Mouse (Mus musculus) heart, embryonic 10.5 days (tissue): ENCODE results near the gene Tcp11x2. TPM values are rescaled to one million over a fixed set of nuclear protein-coding genes. Genes with fewer than 3 reads are reported as not detected.

Source experiments
- DNase-seq: peaks from one replicate; pipeline ENCODE4 v3.0.0-alpha.2; 2017; ENCODE audit warnings: low spot score
- H3K27ac ChIP-seq: fragments of 300-500 bp; sonication (generic); 2 replicates; pipeline ENCODE4 v1.5.1; 2016; ENCODE audit warnings: mild to moderate bottlenecking
- H3K27me3 ChIP-seq: fragments of 300-500 bp; sonication (generic); 2 replicates; pipeline ENCODE4 v1.6.1; 2016; ENCODE audit warnings: mild to moderate bottlenecking; ENCODE audit not compliant: poor library complexity, insufficient read depth, severe bottlenecking
- H3K36me3 ChIP-seq: fragments of 300-500 bp; sonication (generic); 2 replicates; pipeline ENCODE4 v1.6.1; 2016; ENCODE audit warnings: mild to moderate bottlenecking, moderate library complexity
- H3K4me1 ChIP-seq: fragments of 300-500 bp; sonication (generic); 2 replicates; pipeline ENCODE4 v1.6.1; 2016; ENCODE audit warnings: mild to moderate bottlenecking
- H3K4me3 ChIP-seq: fragments of 300-500 bp; sonication (generic); 2 replicates; pipeline ENCODE4 v1.5.1; 2016; ENCODE audit warnings: mild to moderate bottlenecking, moderate library complexity
- H3K9me3 ChIP-seq: fragments of 300-500 bp; sonication (generic); 2 replicates; pipeline ENCODE4 v1.6.1; 2016; ENCODE audit warnings: mild to moderate bottlenecking, moderate library complexity
- WGBS: fragments of 180-500 bp; shearing (Covaris S2); methylation state at CpG from one replicate; pipeline ENCODE4 v1.1.7; 2016; 5-methylcytosine and 5-hydroxymethylcytosine counted together
- polyA plus RNA-seq: library from polyadenylated mRNA; unstranded; fragments of >200 nt; fragmentation: Nextera tagmentation; extraction: Ambion mirVana; gene quantifications from 2 replicates; pipeline ENCODE4 v1.2.1, GENCODE M21; 2016

Tcp11x2 gene
- not detected in 2 replicates for polyA plus RNA-seq

GRCm38 (mm10) chrX:135693633-135694032, at the start of gene Tcp11x2:
Tcp11x2 (minus strand) TSS chrX:135693790.
- H3K4me3 ChIP-seq, result no peak within 1 kb of the TSS
- DNase-seq, result no peak
- H3K27me3 ChIP-seq, result peaks cover 11% of the 10 kb centered on the region; the same call in 1 of the 2 replicates
- H3K27ac ChIP-seq, result no peak within 1 kb of the TSS
- WGBS, result 58% methylated on average over 1 of the region's 1 CpGs
- no peaks in the 10 kb centered on the region for H3K9me3 ChIP-seq
- no peaks in the 10 kb centered on the region for H3K4me1 ChIP-seq
- no peaks in the 10 kb centered on the region for H3K36me3 ChIP-seq

- Histone ChIP-seq H3K27ac (peak overlapping the region; percentile 87), H3K4me3 (peak overlapping the region; percentile 68), H3K27me3 (0 out of 2 replicates have a peak, but pooled peaks cover 7% of the 10 kb centered on the region), H3K9me3 (no peaks in the 10 kb centered on the region), H3K36me3 (peaks cover 8% of the 10 kb centered on the region; the same call in 1 of the 2 replicates), H3K4me1 (no peaks in the 10 kb centered on the region)
- 19% methylated on average over 7 of the region's 7 CpGs for WGBS
- no peak for DNase-seq
These were observed 49.4 kb upstream of the Tcp11x2 start for GRCm38 (mm10) chrX:135743056-135743355.

GRCm38 (mm10) chrX:135742304-135743055, 48.9 kb upstream of the Tcp11x2 start, which contains the start of the genes Armcx5 and Gprasp1:
Armcx5 (plus strand) TSS chrX:135742733.
Gprasp1 (plus strand) TSS chrX:135742733.
- peak within 1 kb of the TSS; percentile 68 for H3K4me3 ChIP-seq
- WGBS, result 19% methylated on average over 48 of the region's 48 CpGs
- H3K27ac ChIP-seq, result peak within 1 kb of the TSS; percentile 87
- H3K27me3 ChIP-seq, result 0 out of 2 replicates have a peak, but pooled peaks cover 7% of the 10 kb centered on the region
- no peaks in the 10 kb centered on the region for H3K4me1 ChIP-seq
- peaks cover 8% of the 10 kb centered on the region; the same call in 1 of the 2 replicates for H3K36me3 ChIP-seq
- DNase-seq, result peak; percentile 92
- H3K9me3 ChIP-seq, result no peaks in the 10 kb centered on the region

- H3K4me1 ChIP-seq, result no peaks in the 10 kb centered on the region
- H3K4me3 ChIP-seq, result no peak overlapping the region
- DNase-seq, result no peak
- H3K9me3 ChIP-seq, result no peaks in the 10 kb centered on the region
- H3K36me3 ChIP-seq, result no peaks in the 10 kb centered on the region
- H3K27ac ChIP-seq, result no peak overlapping the region
- 0 out of 2 replicates have a peak, but pooled peaks cover 7% of the 10 kb centered on the region for H3K27me3 ChIP-seq
- 85% methylated on average over 2 of the region's 2 CpGs for WGBS
These were observed 45.3 kb upstream of the Tcp11x2 start for GRCm38 (mm10) chrX:135738730-135739520.

- Histone ChIP-seq H3K27me3 (peaks cover 15% of the 10 kb centered on the region; the same call in 1 of the 2 replicates), H3K4me1 (no peaks in the 10 kb centered on the region), H3K36me3 (no peaks in the 10 kb centered on the region), H3K9me3 (no peaks in the 10 kb centered on the region), H3K4me3 (no peak within 1 kb of the TSS), H3K27ac (no peak within 1 kb of the TSS)
- no peak for DNase-seq
- WGBS, result 75% methylated on average over 10 of the region's 10 CpGs
These were observed 31.6 kb upstream of the Tcp11x2 start, which contains the start of gene Tmsb15a for GRCm38 (mm10) chrX:135725161-135725560. Tmsb15a (minus strand) TSS chrX:135725261.

- H3K27me3 ChIP-seq, result no peaks in the 10 kb centered on the region
- no peaks in the 10 kb centered on the region for H3K9me3 ChIP-seq
- H3K27ac ChIP-seq, result no peak overlapping the region
- no peaks in the 10 kb centered on the region for H3K36me3 ChIP-seq
- no peaks in the 10 kb centered on the region for H3K4me1 ChIP-seq
- 69% methylated on average over 2 of the region's 2 CpGs for WGBS
- H3K4me3 ChIP-seq, result no peak overlapping the region
- no peak for DNase-seq
These were observed 19.3 kb upstream of the Tcp11x2 start for GRCm38 (mm10) chrX:135712845-135713244.

- Histone ChIP-seq H3K4me1 (no peaks in the 10 kb centered on the region), H3K36me3 (no peaks in the 10 kb centered on the region), H3K27ac (no peak overlapping the region), H3K4me3 (no peak overlapping the region), H3K27me3 (no peaks in the 10 kb centered on the region), H3K9me3 (no peaks in the 10 kb centered on the region)
- WGBS, result 43% methylated on average over 2 of the region's 2 CpGs
- DNase-seq, result no peak
These were observed 10.8 kb upstream of the Tcp11x2 start for GRCm38 (mm10) chrX:135704349-135704748.

GRCm38 (mm10) chrX:135703111-135703510, 9.5 kb upstream of the Tcp11x2 start:
- DNase-seq, result no peak
- Histone ChIP-seq H3K9me3 (no peaks in the 10 kb centered on the region), H3K27me3 (no peaks in the 10 kb centered on the region), H3K4me3 (no peak overlapping the region), H3K36me3 (no peaks in the 10 kb centered on the region), H3K27ac (no peak overlapping the region), H3K4me1 (no peaks in the 10 kb centered on the region)
- 88% methylated on average over 1 of the region's 1 CpGs for WGBS

GRCm38 (mm10) chrX:135687802-135688201, 5.8 kb downstream of the Tcp11x2 start:
- Histone ChIP-seq H3K9me3 (no peaks in the 10 kb centered on the region), H3K4me3 (no peak overlapping the region), H3K36me3 (no peaks in the 10 kb centered on the region), H3K27me3 (peaks cover 14% of the 10 kb centered on the region; the same call in 1 of the 2 replicates), H3K4me1 (no peaks in the 10 kb centered on the region), H3K27ac (no peak overlapping the region)
- DNase-seq, result no peak
- 57% methylated on average over 3 of the region's 3 CpGs for WGBS

- Histone ChIP-seq H3K4me1 (no peaks in the 10 kb centered on the region), H3K27ac (no peak overlapping the region), H3K27me3 (peaks cover 10% of the 10 kb centered on the region; the same call in 1 of the 2 replicates), H3K4me3 (no peak overlapping the region), H3K9me3 (no peaks in the 10 kb centered on the region), H3K36me3 (no peaks in the 10 kb centered on the region)
- WGBS, result 65% methylated on average over 2 of the region's 2 CpGs
- no peak for DNase-seq
These were observed 11.7 kb downstream of the Tcp11x2 start for GRCm38 (mm10) chrX:135681858-135682257.

GRCm38 (mm10) chrX:135652173-135652772, 41.3 kb downstream of the Tcp11x2 start:
- no peak overlapping the region for H3K4me3 ChIP-seq
- no peak for DNase-seq
- 45% methylated on average over 9 of the region's 9 CpGs for WGBS
- no peaks in the 10 kb centered on the region for H3K9me3 ChIP-seq
- no peaks in the 10 kb centered on the region for H3K27me3 ChIP-seq
- H3K27ac ChIP-seq, result no peak overlapping the region
- no peaks in the 10 kb centered on the region for H3K36me3 ChIP-seq
- H3K4me1 ChIP-seq, result no peaks in the 10 kb centered on the region

GRCm38 (mm10) chrX:135627605-135628004, 66.0 kb downstream of the Tcp11x2 start, which contains the start of gene Prame:
Prame (minus strand) TSS chrX:135627705.
- no peak for DNase-seq
- 84% methylated on average over 11 of the region's 11 CpGs for WGBS

More at GRCm38 (mm10) chrX:135627605-135628004, 66.0 kb downstream of the Tcp11x2 start, which contains the start of gene Prame:
- H3K27ac ChIP-seq, result no peak within 1 kb of the TSS
- H3K27me3 ChIP-seq, result no peaks in the 10 kb centered on the region
- no peaks in the 10 kb centered on the region for H3K36me3 ChIP-seq
- no peaks in the 10 kb centered on the region for H3K9me3 ChIP-seq
- H3K4me3 ChIP-seq, result no peak within 1 kb of the TSS
- H3K4me1 ChIP-seq, result no peaks in the 10 kb centered on the region
